Mouse (Mus musculus) bone marrow macrophage, adult 2 months (primary cell): ENCODE results near the gene Ankle1.

ENCODE experiments used
- CTCF ChIP-seq: IDR thresholded peaks from 2 replicates; pipeline ENCODE4 v1.5.1; 2012; ENCODE audit warnings: low read depth, mild to moderate bottlenecking, low read length, moderate library complexity
- POLR2A ChIP-seq: IDR thresholded peaks from 2 replicates; pipeline ENCODE4 v1.6.1; 2012; ENCODE audit warnings: mild to moderate bottlenecking, low read depth, low read length, borderline replicate concordance

DNA sequence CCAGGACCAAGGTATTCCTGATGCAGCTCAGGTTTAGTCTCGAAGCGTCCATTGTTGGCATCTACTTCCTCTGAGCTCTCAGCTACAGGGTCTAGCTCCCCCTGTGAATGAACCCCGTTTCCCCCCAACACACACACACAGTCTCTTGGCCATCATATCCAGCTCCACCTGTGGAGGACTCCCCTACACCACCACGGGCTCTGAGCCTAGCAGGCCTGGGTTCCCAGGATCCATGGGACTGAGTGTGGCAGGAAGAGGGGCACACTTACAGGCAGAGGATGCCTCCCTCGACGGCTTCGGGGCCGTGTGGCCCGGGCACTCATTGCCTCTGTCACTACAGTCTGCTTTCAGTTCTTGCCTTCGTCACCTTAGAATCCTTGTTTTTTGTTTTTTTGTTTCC, 10.7 kb upstream of the Ankle1 start:
- TF ChIP-seq CTCF (no peak), POLR2A (no peak)
